Mouse (Mus musculus): ENCODE results near the gene Ocel1. TPM values are rescaled to one million over a fixed set of nuclear protein-coding genes. Genes with fewer than 3 reads are reported as not detected.

Gene Ocel1
- total and polyA plus RNA-seq, 3 experiments = 6.2 to 32.3 (median 18.0) TPM

DNA sequence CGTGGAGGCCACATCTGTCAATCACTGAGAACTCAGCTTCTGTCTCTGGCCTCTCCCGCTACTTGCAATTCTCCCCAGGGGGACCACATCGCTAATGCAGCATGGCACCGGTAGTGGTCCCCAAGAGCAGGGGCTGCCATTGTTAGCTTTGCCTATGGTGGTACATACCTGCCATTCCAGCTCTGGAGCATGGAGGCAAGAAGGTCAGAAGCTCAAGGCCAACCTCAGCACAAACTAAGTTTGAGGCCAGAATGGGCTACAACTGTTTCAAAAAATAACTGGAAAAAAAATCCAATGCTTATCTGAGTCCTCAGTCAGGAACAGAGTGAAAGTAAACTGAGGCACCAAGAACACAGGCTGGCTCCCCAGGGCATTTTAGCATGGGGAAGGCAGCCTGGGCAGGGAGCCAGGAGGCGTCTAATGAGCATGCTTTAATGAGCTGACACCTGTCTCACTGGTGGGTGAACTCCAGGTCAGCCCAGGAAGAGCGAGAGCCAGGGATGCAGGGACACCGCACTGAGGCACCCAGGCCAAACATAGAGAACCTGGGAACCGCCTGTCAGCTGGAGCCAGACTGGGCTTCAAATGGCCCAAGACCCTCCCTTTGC is 5.4 kb downstream of the Ocel1 start:
- ATAC-seq (ENCODE audit: extremely low read depth, insufficient number of reproducible peaks, low FRiP score, poor library complexity, severe bottlenecking) (no peak), DNase-seq (ENCODE audit: low spot score) (no peak)
- TF ChIP-seq GATA1 (IDR thresholded peaks at IDR 0.05; ENCODE audit: borderline replicate concordance, low read length) = no peak
- no peak for TF ChIP-seq GATA2 (IDR thresholded peaks at IDR 0.05; ENCODE audit: borderline replicate concordance, low read depth, low read length)
- TF ChIP-seq POLR2AphosphoS5 (IDR thresholded peaks at IDR 0.05; ENCODE audit: insufficient replicate concordance, low read depth, low read length) = no peak
- no peak for TF ChIP-seq CTCF (IDR thresholded peaks at IDR 0.05; ENCODE audit: low read depth, low read length)
- Histone ChIP-seq H3K4me1 (ENCODE audit: insufficient read depth, low read depth, low read length) (peaks cover 55% of the 10 kb centered on the region), H3K4me3 (ENCODE audit: low read depth, low read length) (no peak overlapping the region; the same call in 1 of the 2 replicates), H3K27me3 (ENCODE audit: insufficient read depth, low read length) (peaks cover 13% of the 10 kb centered on the region), H3K9me3 (replicated peaks) (peaks cover 8% of the 10 kb centered on the region), H3K36me3 (replicated peaks) (peaks cover 65% of the 10 kb centered on the region)

DNA sequence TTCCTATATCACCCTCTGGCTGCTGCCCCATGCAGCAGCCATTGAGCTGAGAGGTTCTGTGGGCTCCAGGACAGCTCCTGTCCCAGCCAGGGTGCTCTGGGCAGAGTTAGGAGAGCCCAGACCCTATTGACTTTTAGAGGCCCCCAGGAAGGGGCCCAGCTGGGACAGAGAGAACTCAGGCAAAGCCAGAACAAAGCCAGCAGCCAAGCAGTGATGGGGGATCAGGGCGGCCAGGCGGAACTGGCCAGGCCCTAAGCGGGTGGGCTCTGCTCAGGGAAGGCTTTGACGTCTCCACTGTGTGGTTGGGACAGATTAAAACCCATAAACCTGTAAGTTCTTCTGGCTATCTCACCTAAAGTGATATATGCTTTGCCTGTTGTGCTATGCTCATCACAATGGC is 7.9 kb downstream of the Ocel1 start:
- DNase-seq (ENCODE audit: low spot score) (no peak), ATAC-seq (ENCODE audit: extremely low read depth, insufficient number of reproducible peaks, low FRiP score, poor library complexity, severe bottlenecking) (no peak)
- TF ChIP-seq GATA1 (IDR thresholded peaks at IDR 0.05; ENCODE audit: borderline replicate concordance, low read length) (no peak), GATA2 (IDR thresholded peaks at IDR 0.05; ENCODE audit: borderline replicate concordance, low read depth, low read length) (no peak), POLR2AphosphoS5 (IDR thresholded peaks at IDR 0.05; ENCODE audit: insufficient replicate concordance, low read depth, low read length) (no peak), TAL1 (conservative IDR thresholded peaks at IDR 0.05; ENCODE audit: low read depth, low read length) (no peak), CTCF (IDR thresholded peaks at IDR 0.05; ENCODE audit: low read depth, low read length) (no peak)
- Histone ChIP-seq H3K27me3 (ENCODE audit: insufficient read depth, low read length) (peaks cover 19% of the 10 kb centered on the region), H3K36me3 (replicated peaks) (peaks cover 47% of the 10 kb centered on the region), H3K4me1 (ENCODE audit: insufficient read depth, low read depth, low read length) (peaks cover 57% of the 10 kb centered on the region), H3K9me3 (replicated peaks) (peaks cover 8% of the 10 kb centered on the region), H3K4me3 (ENCODE audit: low read depth, low read length) (no peak overlapping the region)

- no peak overlapping the region; the same call in 1 of the 2 replicates for H3K4me3 ChIP-seq (ENCODE audit: low read depth, low read length)
- H3K9me3 ChIP-seq (replicated peaks) = peaks cover 8% of the 10 kb centered on the region
- no peak for TF ChIP-seq CTCF (IDR thresholded peaks at IDR 0.05; ENCODE audit: low read depth, low read length)
- no peak for ATAC-seq (ENCODE audit: extremely low read depth, insufficient number of reproducible peaks, low FRiP score, poor library complexity, severe bottlenecking)
- H3K27me3 ChIP-seq (ENCODE audit: insufficient read depth, low read length) = peaks cover 19% of the 10 kb centered on the region
- H3K4me1 ChIP-seq (ENCODE audit: insufficient read depth, low read depth, low read length) = peaks cover 55% of the 10 kb centered on the region
- peaks cover 41% of the 10 kb centered on the region for H3K36me3 ChIP-seq (replicated peaks)
- DNase-seq (ENCODE audit: low spot score) = no peak
Measured at GRCm38 (mm10) chr8:71379512-71380075, 8.5 kb downstream of the Ocel1 start.

- ATAC-seq (ENCODE audit: extremely low read depth, insufficient number of reproducible peaks, low FRiP score, poor library complexity, severe bottlenecking) = no peak
Measured at GRCm38 (mm10) chr8:71380178-71381171, 9.4 kb downstream of the Ocel1 start.

GRCm38 (mm10) chr8:71381421-71381970 is 10.4 kb downstream of the Ocel1 start, which contains the start of gene Nr2f6:
Gene Nr2f6 (minus strand): TSS chr8:71381960.
- H3K4me3 ChIP-seq (ENCODE audit: low read depth, low read length) = peak within 1 kb of the TSS; percentile 77
- peaks cover 44% of the 10 kb centered on the region for H3K4me1 ChIP-seq (ENCODE audit: insufficient read depth, low read depth, low read length)
- H3K36me3 ChIP-seq (replicated peaks) = peaks cover 22% of the 10 kb centered on the region
- DNase-seq (ENCODE audit: low spot score) (peak; percentile 48), ATAC-seq (ENCODE audit: extremely low read depth, insufficient number of reproducible peaks, low FRiP score, poor library complexity, severe bottlenecking) (no peak)
- TF ChIP-seq TAL1 (conservative IDR thresholded peaks at IDR 0.05; ENCODE audit: low read depth, low read length) (no peak), GATA1 (IDR thresholded peaks at IDR 0.05; ENCODE audit: borderline replicate concordance, low read length) (no peak), GATA2 (IDR thresholded peaks at IDR 0.05; ENCODE audit: borderline replicate concordance, low read depth, low read length) (no peak), POLR2AphosphoS5 (IDR thresholded peaks at IDR 0.05; ENCODE audit: insufficient replicate concordance, low read depth, low read length) (no peak), CTCF (IDR thresholded peaks at IDR 0.05; ENCODE audit: low read depth, low read length) (no peak)
- no peaks in the 10 kb centered on the region for H3K9me3 ChIP-seq (replicated peaks)
- H3K27me3 ChIP-seq (ENCODE audit: insufficient read depth, low read length) = peaks cover 19% of the 10 kb centered on the region

More at GRCm38 (mm10) chr8:71380178-71381171, 9.4 kb downstream of the Ocel1 start:
- H3K4me3 ChIP-seq (ENCODE audit: low read depth, low read length) = peak overlapping the region; percentile 77
- peaks cover 46% of the 10 kb centered on the region for H3K4me1 ChIP-seq (ENCODE audit: insufficient read depth, low read depth, low read length)
- peaks cover 8% of the 10 kb centered on the region for H3K9me3 ChIP-seq (replicated peaks)
- peaks cover 32% of the 10 kb centered on the region for H3K36me3 ChIP-seq (replicated peaks)
- peaks cover 19% of the 10 kb centered on the region for H3K27me3 ChIP-seq (ENCODE audit: insufficient read depth, low read length)
- DNase-seq (ENCODE audit: low spot score) = no peak
- TF ChIP-seq GATA2 (IDR thresholded peaks at IDR 0.05; ENCODE audit: borderline replicate concordance, low read depth, low read length) (no peak), GATA1 (IDR thresholded peaks at IDR 0.05; ENCODE audit: borderline replicate concordance, low read length) (no peak)
